Mouse (Mus musculus) liver, adult 2 months (tissue): Measurements from ENCODE around the gene Fam174b.

Experiments
- CTCF ChIP-seq: fragments of 200-500 bp; IDR thresholded peaks from 2 replicates; pipeline ENCODE4 v1.5.1; 2011; ENCODE audit warnings: low read depth, low read length, control low read depth
- POLR2A ChIP-seq: fragments of 200-500 bp; IDR thresholded peaks from 2 replicates; pipeline ENCODE4 v1.6.1; 2011; ENCODE audit warnings: low read length, control low read depth; ENCODE audit not compliant: insufficient read depth; ENCODE audit errors: extremely low read depth

- TF ChIP-seq POLR2A, result no peak
- no peak for TF ChIP-seq CTCF
These were observed 51.0 kb downstream of the Fam174b start for GRCm38 (mm10) chr7:73791096-73791495.
